Mouse (Mus musculus): ENCODE measurements around the gene Fbxl19. TPM values are rescaled to one million over a fixed set of nuclear protein-coding genes. Genes with fewer than 3 reads are reported as not detected.
"Not testable (repeated sequence)": the region's sequence is repeated elsewhere in the genome, so short reads cannot be mapped to it uniquely, and the experiment has no call there.

Gene Fbxl19
- total RNA-seq, 2 experiments from 2014 or later = 1.5 to 1.7 TPM

GRCm38 (mm10) chr7:127725490-127725889, 18.9 kb upstream of the Fbxl19 start:
- no peak for ATAC-seq (replicated peaks; ENCODE audit: low FRiP score, poor library complexity, severe bottlenecking)

DNA sequence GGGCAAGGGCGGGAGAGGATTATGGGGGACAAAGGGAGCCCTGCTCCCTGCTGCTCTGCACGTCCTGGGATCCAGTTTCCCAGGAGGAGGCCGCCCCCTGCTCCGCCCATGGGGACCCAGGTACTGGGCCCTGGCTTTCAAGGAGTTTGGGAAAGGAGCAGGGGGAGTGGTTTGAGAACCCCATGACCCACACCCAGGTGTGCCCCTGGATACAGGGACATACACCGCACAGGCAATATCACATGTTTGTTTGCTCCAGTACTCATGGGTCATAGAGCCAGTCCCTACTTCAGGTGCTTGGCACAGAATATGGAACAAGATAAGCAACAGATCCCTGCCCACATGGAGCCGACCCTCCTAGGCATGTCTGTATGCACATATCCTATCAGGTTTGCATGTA, 18.4 kb upstream of the Fbxl19 start:
- ATAC-seq (replicated peaks; ENCODE audit: low FRiP score, poor library complexity, severe bottlenecking) = no peak

GRCm38 (mm10) chr7:127727898-127728297, 16.4 kb upstream of the Fbxl19 start:
- no peak for ATAC-seq (replicated peaks; ENCODE audit: low FRiP score, poor library complexity, severe bottlenecking)

DNA sequence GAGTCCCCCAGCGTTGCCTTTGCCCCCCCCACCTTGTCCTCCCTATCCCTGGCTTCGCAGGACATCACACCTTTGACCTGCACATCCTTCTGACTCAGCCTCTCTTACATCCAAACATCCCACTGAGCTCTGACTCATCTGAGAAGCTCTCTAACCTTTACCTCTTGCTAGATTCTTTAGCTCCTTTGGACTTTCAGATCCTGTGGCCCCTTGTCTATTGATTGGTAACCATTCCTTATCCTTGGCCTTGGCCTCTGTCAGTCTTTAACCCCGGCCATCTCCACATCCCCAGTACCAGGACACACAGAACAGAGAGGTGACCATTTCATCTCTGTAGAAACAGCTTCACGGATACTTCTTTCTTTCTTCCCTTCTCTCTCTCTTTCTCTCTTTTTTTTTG, 14.2 kb upstream of the Fbxl19 start:
- no peak for ATAC-seq (replicated peaks; ENCODE audit: low FRiP score, poor library complexity, severe bottlenecking)

DNA sequence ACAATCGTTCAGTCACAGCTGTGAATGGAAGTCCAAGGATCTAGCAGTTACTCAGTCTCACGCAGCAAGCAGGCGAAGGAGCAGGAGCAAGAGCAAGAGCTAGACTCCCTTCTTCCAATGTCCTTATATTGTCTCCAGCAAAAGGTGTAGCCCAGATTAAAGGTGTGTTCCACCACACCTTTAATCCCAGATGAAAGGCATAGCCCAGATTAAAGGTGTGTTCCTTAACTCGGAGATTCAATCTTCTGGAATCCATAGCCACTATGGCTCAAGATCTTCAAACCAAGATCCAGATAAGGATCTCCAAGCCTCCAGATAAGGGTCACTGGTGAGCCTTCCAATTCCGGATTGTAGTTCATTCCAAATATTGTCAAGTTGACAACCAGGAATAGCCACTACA, 12.3 kb upstream of the Fbxl19 start, which contains the start of gene Ctf2:
Gene Ctf2 (minus strand): TSS at position 101 of the 400 bp plus-strand sequence.
- ATAC-seq (replicated peaks; ENCODE audit: low FRiP score, poor library complexity, severe bottlenecking) = not testable (repeated sequence)

GRCm38 (mm10) chr7:127745251-127745651, 908 bp downstream of the Fbxl19 start:
- ATAC-seq (replicated peaks; ENCODE audit: low FRiP score, poor library complexity, severe bottlenecking) = peak; percentile 78

DNA sequence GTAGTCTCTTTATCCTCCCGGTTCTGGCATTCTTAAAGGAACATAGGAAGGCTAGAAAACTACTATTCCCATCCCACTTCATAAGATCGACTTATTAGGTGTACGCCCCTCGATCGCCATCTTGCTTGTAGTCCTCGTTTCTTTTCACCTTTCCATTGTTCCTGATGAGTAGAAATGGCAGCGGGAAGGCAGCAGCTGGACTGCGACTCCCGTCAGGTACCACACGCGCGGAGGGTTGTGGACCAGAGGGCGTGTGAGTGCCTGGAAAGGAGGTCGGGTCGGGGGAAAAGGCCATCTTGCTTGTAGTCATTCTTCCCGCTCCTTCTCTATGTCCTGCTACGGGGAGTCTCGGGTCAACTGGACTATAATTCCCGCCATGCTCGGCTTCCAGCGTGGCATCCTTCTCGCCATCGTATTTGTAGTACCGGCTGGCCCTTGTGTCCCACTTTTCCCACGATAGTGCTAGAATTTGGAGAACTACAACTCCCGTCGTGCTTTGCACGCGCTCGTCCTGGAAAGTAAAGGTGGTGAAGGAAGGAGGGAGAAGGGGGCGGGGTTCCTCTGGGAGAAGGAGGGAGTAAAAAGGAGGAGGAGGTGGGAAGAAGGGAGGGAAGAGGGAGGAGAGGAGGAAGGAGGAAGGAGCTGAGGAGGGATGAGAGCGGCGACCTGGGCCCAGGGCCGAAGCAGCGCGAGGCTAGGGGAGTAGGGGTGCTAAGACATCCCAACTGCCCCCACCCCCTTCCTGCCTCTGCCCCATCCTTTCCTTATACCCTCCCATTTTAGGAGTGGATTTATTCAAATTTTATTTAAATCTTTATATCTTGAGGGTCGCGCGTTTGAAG, 1.5 kb downstream of the Fbxl19 start:
- peak; percentile 72 for ATAC-seq (replicated peaks; ENCODE audit: low FRiP score, poor library complexity, severe bottlenecking)

DNA sequence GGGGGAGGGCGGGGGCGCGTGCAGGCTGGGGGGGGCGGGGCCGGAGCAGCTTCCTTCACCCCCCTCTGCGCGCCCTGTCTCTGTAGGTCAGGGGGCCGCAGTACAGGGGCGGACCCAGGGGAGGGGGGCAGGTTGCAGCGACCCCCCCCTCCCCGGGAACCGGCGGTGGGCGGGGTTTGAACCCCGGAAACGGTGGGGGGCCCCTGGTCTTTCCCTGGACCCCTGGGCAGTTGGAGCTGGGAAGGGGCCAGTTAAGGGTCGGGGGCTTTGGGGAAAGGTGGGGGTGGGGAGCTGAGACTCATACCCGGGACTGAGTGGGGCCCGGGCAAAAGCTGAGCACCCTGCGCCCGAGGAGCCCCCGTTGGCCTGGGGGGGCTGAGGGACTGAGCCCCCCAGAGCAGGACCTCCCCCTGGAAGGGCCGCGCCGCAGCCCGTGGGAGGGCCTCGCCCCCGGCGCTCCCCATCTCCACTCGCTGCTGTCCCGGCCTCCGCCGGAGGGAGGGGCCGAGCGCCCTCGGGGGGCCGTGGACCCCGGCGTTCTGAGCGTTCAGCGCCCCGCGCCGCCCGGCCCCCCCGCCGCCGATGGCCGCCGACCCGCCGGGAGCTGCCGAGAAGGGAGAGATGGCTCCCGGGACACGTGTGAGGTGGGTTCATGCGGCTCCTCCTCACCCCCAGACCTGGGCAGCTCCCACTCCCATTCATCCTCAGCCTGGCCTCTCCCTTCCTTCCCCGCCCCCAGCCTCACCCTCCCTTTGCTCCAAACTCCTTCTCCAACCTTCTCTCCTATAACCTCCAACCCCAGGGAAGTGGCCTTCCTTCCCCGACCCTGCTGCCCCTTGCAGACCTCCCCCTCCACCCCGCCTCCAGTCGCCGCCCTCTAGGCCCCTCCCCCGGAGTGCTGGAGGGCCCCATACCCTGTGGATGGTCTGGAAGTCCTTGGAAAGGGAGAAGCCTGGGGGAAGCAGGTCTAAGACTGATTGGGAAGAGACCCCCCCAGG, 2.5 kb downstream of the Fbxl19 start:
- no peak for ATAC-seq (replicated peaks; ENCODE audit: low FRiP score, poor library complexity, severe bottlenecking)

DNA sequence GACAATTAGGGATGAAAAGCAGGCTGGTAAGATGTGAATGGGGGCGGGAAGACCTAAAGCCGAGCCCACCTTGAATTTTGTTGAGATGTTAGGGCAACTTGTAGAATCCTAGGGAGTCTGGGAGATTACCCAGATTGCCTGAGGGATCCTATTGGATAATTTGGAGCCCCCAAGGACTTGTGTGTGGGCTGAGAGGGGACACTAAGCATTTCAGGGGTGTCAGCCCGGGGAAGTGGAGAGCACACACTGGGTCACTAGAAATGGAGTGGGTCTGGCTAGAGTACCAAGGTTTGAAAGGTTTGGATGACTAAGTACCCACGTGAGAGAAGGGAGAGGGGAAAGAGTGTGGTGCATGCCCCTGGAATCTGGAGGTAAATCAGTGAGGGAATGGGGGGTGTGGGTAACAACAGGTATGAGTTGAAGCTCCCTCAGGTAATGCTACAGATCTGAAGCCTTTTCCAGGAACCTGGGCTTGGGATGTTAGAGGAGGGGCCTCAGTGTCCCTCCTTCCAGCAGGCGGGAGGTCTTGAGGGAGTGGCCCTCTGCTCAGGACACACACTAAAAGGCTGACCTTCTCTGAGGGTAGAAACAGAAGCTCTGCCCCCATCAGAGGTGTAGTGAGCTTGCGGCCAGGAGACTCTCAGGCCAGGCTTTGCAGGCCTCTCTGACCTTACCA, 3.4 kb downstream of the Fbxl19 start:
- ATAC-seq (replicated peaks; ENCODE audit: low FRiP score, poor library complexity, severe bottlenecking) = no peak

DNA sequence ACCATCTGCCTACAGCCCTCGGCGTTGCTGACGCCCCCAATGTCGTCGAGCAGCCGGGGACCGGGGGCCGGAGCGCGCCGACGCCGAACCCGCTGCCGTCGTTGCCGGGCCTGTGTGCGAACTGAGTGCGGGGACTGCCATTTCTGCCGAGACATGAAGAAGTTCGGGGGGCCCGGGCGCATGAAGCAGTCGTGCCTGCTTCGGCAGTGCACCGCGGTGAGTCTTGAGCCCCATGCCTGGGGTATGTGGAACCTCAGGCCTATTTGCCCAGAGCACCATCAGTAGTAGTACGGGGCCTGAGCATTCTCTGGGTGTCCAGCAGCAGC, 3.9 kb downstream of the Fbxl19 start:
- no peak for ATAC-seq (replicated peaks; ENCODE audit: low FRiP score, poor library complexity, severe bottlenecking)

DNA sequence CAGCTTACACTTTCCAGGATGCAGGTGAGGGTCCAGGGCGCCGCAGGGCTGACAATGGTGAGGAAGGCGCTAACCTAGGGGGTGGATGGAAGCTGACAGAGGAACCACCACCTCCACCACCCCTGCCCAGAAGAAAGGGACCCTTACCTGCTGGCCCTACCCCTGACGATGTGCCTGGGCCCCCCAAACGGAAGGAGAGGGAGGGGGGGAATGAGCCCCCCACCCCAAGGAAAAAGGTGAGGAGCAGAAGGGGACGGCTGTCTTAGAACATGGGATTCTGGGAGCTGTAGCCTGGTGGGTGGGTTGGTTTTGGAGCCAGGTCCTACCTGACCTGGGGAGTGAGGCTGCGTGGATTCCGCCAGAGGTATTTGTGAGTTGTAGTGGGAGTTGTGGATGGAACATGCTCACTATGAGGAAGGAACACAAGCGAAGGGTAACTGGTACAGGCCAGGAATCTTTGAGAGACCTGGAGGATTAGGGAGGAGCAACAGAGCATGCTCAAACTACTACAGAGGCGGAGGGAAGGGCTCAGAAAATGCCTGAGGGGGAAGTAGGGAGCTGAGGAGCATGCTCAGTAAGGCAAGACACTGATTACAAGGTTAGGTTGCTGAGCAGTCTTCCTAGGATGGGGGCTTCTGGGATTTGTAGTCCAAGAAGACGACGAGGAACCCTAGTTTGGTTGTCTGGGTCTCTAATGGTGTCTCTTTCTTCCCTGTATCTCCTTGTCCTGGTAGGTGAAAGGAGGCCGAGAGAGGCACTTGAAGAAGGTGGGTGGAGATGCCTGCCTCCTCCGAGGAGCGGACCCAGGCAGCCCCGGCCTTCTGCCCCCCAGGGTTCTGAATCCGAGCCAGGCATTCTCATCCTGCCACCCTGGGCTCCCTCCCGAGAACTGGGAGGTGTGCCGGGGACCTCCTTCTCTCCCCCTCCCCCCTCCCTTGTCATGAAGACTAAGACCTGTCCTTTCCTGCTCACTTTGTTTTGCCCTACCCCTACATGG, 6.1 kb downstream of the Fbxl19 start:
- no peak for ATAC-seq (replicated peaks; ENCODE audit: low FRiP score, poor library complexity, severe bottlenecking)

DNA sequence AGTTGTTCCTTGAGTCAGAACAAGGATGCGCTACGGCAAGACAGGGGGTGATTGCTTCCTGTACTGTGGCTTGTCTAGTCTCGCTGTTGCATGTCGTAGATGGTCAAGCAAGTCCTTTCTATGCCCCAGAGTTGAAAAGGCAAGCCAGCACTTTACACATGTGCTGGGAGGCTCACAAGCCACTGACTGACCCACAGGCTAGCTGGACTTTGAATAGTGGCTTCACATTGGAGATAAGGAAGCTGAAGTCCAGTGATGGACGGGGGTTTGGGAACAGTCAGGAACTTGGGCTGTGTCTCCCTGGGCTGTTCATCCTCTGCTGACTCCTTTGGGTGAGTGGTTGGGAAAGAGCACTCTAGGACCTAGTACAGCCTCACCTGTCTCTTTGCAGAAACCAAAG, 7.3 kb downstream of the Fbxl19 start:
- ATAC-seq (replicated peaks; ENCODE audit: low FRiP score, poor library complexity, severe bottlenecking) = no peak

DNA sequence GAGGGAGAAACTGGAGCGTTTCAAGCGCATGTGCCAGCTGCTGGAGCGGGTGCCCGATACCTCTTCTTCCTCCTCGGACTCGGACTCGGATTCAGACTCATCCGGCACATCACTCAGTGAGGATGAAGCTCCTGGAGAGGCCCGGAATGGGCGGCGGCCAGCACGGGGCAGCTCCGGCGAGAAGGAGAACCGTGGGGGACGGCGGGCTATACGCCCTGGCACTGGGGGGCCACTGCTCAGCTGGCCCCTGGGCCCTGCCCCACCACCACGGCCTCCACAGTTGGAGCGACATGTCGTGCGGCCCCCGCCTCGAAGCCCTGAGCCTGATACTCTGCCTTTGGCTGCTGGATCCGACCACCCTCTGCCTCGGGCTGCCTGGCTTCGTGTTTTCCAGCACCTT, 7.7 kb downstream of the Fbxl19 start:
- ATAC-seq (replicated peaks; ENCODE audit: low FRiP score, poor library complexity, severe bottlenecking) = no peak

DNA sequence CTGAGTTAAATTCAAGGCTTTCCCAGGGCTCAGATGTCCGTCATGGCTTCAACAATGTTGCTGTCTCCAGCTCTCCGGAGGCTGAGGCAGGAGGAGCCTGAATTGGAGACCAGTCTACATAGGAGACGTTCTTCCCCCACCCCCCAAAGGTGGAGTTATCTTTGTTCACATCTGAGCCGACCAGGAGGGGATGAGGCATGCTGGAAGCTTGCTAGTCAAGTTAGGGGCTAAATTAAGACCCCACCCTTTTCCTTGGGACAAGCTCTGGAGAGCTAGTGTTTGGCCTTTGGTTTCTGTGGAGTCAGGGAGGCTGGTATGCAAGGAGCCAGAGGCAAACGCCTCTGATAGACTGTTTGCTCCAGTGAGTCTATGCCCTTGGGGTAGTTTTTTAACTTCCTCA, 8.8 kb downstream of the Fbxl19 start:
- ATAC-seq (replicated peaks; ENCODE audit: low FRiP score, poor library complexity, severe bottlenecking) = no peak

- ATAC-seq (replicated peaks; ENCODE audit: low FRiP score, poor library complexity, severe bottlenecking) = no peak
Observed at GRCm38 (mm10) chr7:127753741-127754140, 9.4 kb downstream of the Fbxl19 start.

DNA sequence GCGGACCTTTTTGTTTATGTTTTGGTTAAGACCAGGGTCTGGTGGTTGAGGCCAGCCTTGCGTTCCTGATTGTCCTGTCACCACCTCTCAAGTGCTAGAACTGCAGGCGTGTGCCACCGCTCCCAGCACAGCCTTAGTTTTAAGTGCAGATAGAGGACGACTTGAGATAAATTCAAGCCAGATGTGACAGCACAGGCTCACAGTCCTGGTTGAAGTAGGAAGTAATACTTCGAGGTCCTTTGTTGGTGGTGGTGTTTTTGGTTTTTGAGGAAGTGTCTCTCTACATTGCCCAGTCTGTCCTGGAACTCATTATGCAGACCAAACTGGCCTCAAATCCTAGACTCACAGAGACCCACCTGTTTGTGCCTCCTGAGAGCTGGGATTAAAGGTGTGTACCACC, 15.4 kb downstream of the Fbxl19 start:
- ATAC-seq (replicated peaks; ENCODE audit: low FRiP score, poor library complexity, severe bottlenecking) = no peak

DNA sequence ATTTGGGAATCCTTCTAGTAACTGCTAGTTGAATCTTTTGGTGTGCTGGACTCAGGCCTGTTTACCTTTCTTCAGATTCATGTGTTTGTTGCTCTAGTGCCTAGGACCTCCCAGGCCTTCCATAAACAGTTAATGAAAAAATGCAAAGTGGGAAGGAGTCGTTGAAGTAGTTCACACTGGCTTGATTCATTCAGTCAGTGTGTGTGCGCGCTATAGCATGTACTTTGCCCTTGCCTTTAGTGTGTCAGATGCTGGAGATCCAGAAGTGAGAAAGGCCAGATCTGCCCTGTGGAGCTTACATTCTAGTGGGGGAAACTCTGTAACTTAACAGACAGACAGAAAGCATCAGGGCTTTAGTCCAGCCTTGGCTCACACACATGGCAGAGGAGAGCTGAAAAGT, 16.1 kb downstream of the Fbxl19 start:
- no peak for ATAC-seq (replicated peaks; ENCODE audit: low FRiP score, poor library complexity, severe bottlenecking)

DNA sequence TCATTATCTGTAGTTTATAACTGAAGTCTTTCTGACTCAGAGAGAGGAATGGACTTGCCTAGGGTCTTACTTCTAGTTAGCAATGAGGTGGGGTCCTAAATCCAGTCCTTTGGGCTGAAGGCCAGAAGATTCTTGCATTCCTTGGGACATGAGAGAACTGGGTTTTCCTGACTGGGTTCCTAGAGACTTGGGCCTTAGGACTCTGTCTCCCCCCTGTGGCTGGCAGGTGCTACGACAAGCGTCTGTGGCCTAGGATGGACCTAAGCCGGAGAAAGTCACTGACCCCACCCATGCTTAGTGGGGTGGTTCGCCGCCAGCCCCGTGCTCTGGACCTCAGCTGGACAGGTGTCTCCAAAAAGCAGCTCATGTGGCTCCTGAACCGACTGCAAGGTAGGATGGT, 16.7 kb downstream of the Fbxl19 start:
- ATAC-seq (replicated peaks; ENCODE audit: low FRiP score, poor library complexity, severe bottlenecking) = peak; percentile 94

- no peak for ATAC-seq (replicated peaks; ENCODE audit: low FRiP score, poor library complexity, severe bottlenecking)
Observed at GRCm38 (mm10) chr7:127763642-127764041, 19.3 kb downstream of the Fbxl19 start.
